Mouse (Mus musculus) small intestine, adult 2 months (tissue): ENCODE data around the gene Lgr4.

Experiments used
- CTCF ChIP-seq: fragments of 200-500 bp; IDR thresholded peaks from 2 replicates; pipeline ENCODE4 v1.5.1; 2012; ENCODE audit warnings: low read depth, mild to moderate bottlenecking, control low read depth, inconsistent platforms, low read length, moderate library complexity, mixed read lengths; ENCODE audit not compliant: insufficient replicate concordance, insufficient read length; ENCODE audit errors: extremely low read depth
- POLR2A ChIP-seq: fragments of 200-500 bp; IDR thresholded peaks from 2 replicates; pipeline ENCODE4 v1.6.1; 2012; ENCODE audit warnings: low read depth, mild to moderate bottlenecking, control low read depth, inconsistent platforms, low read length, moderate library complexity

- TF ChIP-seq CTCF (no peak), POLR2A (no peak)
Observed at GRCm38 (mm10) chr2:109884106-109884505, 33.3 kb upstream of the Lgr4 start.
